Mouse (Mus musculus): Measurements from ENCODE around the gene Cox5a.

The Cox5a gene

DNA sequence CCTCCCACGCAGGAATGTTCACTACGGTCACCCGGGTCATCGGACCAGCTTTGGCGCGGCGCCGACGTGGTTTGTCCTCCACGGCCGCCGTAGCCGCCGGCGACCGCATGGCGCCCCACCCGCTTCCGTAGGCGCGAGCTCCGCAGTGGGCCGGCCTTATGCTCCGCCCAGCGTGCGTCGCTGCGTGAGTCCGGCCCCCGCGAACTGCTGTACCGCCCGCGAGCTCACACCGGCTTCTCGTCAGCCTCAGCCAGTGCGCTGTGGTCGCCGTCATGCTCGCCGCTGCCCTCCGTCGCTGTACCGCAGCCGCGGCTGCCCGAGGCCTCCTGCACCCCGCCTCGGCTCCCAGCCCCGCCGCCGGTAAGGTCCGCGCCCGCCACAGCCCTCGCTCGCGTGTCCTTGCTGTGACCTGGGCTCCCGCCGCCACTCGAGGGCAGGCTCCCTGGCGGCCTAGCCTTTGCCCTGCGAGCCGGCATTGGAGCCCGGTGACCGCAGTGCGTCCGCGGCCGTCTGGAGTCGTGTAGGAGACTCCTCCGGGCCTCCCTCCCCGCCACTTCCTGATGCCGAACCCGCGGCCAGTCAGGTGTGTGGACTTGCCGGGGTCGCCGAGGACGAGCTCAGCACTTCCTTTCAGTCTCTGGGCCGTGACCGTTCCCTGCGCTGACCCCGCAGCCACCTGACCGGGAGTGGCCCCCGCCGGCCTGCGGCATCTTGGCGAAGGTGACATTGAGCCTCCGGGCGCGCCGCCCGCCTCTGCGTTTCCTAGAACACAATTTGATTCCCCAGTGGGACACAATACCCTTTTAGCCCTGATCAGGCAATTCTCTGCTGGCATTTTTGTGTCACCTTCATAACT is at the start of gene Cox5a:
Gene Cox5a (plus strand): TSS at position 219 of the 856 bp plus-strand sequence.
- DNase-seq (ENCODE audit: low spot score in 2 of 2) = peak; percentile 88 to 94

DNA sequence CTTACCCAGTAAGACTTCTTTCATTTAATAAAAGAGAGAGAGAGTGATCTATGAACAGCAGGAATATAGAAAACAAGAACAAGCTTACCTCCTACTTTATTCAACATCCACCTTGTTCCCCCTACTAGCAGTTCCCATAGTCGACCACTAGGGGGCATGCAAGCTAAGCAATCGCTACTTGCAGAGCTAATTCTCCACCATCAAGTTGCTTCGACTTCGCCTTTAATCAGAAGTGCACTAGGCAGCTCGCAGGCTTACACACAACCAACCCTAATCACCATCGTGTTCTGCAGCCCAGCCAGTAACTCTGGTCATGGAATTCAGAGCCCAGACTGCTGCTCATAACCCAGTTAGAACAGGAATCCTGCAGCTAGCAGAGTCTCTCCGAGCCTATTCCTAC is 35.3 kb upstream of the Cox5a start:
- DNase-seq (ENCODE audit: low spot score in 2 of 2) = peak; percentile 67 to 79

DNA sequence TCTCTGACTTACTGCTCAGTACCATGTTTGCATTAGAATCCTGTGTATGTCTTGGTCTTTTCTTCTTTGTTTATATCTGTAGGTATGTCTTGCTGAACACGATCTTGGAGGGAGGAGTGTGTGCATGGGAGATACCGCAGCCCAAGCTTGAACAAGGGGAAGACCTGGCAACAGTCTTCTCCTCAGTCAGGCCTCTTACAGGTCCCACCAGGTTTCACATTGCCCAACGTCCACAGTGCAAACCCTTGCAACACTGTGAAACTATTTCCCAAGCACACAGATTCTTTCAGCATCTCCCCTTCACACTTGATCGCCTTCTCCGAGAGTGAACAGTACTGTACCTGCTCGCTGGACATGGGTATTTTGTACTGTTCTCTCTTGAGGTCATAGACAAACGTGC is 33.3 kb upstream of the Cox5a start:
- DNase-seq (ENCODE audit: low spot score in 2 of 2) = no peak

DNA sequence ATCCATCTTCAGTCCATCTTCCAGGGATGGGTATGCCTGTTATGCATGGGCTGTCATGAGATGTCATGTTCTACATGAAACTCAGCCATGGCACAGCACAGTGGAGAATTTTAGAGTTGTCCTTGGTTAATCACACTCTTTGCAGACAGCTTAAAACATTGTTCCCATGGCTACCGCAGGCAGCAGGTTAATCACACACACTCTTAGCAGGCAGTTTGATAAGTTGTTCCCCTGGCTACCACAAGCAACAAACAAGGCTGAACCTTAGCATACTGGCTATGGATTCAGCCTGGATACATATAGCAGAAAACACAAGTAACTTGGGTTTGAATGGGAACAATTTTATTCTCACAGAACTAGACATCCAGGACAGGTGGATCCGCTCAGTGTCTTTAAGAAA is 27.5 kb upstream of the Cox5a start:
- DNase-seq (ENCODE audit: low spot score in 2 of 2) = no peak

DNA sequence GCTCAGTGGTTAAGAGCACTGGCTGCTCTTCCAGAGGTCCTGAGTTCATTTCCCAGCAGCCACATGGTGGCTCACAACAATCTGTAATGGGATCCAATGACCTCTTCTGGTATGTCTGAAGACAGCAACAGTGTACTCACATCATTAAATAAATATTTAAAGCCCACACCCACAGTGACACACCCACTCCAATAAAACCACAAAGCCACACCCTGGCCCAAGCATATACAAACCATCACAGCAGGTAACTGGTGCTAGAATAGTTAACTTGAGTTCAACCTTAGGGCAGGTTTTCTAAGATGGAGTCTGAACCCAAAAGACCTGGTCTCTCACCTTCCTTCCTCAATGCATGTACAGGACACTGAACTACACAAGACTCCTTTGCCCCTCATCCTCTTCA is 26.1 kb upstream of the Cox5a start:
- no peak for DNase-seq (ENCODE audit: low spot score in 2 of 2)

DNA sequence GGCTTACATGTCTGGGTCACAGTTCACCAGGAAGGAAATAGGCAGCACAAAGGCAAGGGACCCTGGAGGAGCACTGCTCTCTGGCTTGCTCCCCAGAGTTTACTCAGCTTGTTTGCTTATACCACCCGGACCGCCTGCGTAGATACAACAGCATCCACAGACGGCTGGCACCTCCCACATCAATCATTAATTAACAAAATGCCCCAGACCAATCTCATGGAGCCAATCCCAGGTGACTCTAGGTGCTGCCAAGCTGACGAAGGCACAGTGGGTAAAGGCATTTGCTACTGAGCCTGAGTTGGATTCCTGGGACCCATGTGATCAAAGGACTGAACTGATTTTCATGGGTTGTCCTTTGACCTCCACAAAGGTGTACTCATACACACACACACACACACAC is 23.8 kb upstream of the Cox5a start:
- no peak for DNase-seq (ENCODE audit: low spot score in 2 of 2)

DNA sequence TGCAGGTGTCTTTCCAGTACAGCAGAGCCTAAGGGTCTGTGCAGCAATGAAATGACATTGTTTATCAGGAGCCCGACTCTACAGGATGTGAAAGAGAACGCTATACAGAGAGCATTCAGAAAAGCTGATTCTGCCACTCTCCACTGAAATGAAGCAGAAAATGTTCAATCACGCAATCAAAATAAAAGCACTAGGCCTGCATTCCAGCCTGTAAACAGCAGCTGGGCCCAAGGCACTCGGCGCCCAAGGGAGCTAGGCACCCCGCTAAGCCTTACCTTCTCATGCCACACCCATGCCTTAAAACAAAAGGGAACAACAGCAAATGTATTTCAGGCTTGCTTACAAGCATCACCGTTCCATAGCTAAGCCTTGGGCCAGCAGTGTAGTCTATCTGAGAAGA is 22.5 kb upstream of the Cox5a start:
- no peak for DNase-seq (ENCODE audit: low spot score in 2 of 2)

DNA sequence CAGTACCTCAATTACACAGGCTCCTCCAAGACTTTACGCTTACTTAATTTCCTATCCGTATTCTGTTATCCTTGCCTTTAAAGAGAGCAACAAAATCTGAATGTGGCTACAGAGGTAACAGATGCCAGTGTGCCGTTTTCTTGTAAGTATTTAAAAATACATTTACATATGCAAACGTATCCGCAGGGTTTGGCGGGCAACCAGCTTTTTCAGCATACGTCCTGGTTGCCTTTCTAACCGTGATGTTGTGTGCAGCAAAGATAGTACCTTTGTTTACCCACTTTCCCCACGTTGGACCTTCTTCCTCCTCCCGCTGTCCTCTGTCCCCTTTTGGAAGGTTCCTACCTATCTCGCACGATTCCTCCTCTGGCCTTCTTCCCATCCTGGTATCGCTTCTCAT is 19.6 kb upstream of the Cox5a start:
- DNase-seq (ENCODE audit: low spot score in 2 of 2) = no peak

DNA sequence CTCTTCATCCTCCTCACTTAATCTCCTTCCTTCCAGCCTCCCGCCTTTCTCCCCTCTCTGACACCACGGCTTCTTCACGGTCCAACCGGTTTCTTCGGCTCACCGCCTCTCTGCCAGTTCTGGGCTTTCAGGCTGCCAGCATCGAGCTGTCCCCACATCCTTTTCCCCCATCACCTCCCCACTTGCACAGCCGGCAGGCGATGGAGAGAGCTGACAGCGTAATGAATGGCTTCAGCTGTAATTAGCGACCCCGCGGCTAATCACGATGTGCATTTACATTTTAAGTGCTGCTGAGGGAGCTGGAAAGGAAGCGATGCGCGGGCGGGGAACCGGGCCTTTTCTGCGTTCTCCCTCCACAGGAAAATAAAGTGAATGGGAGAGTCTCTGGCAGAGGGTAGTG is 19.2 kb upstream of the Cox5a start:
- DNase-seq (ENCODE audit: low spot score in 2 of 2) = no peak

DNA sequence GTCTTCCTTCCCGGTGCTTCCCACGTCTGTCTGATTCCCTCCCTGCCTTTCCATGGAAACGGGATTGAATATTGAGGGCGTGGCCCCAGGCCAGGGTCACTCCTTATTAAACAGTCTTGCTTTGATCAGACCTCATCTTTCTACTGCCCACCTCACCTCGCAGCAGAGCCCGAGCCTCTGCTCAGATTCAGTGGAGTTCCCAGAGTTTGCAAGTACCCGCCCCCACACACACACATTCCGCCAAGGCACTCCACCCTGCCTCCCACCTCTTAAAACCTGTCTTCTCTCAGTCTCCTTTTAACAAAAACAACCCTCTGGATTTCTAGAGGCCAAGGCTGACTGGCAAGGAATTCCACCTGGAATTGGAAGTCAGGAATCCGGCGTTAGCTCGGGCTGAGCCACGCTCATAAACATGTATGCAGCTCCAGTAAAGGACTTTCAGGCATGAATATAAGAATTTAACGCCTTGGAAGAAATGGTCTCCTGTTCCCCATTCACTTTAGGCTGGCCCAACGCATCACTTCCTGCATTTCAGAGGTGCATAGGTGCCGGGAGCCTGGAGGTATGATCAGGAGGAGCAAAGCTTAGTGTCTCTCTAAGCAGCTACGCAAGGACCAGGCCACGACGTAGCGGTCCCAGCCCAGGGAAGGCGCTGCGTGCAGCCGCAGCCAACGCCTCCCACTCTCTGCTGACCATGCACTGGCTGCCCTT is 18.0 kb upstream of the Cox5a start:
- peak in 1 of 2 experiments; percentile 26 for DNase-seq (ENCODE audit: low spot score in 2 of 2)

DNA sequence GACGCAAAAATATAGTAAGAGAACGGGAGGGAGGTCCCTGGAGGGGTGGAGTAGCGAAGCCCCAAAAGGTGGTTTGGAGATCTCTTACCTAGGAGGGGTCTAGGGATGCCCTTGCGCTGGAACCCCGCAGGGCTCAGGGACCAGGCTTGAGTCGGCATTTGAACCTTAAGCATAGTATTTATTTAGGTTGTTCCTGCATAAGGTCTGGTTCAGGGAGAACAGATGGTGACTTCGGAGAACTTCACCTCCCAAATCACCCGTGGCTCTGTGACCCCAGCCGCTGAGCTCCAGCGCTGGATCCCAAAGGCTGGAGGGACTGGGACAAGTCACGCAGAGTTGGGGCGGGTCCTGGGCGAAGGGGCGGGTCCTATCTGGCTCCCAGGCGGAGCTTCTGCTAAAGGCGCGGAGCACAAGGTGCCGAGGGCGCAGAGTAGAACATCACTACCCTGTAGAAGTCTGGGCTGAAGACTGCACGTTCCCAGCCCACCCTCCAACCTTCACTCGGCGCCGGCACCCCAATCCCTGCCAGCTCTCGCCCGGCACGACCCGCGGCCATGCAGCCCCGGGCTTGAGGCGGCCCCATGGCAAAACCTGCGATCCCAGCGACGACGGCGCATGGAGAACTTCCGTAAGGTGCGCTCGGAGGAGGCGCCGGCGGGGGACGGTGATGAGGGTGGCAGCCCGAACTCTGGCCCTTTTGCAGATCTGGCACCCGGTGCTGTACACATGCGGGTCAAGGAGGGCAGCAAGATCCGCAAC is 17.3 kb upstream of the Cox5a start, which contains the start of gene Rpp25:
Gene Rpp25 (plus strand): TSS at position 405 of the 759 bp plus-strand sequence.
- peak; percentile 62 to 75 for DNase-seq (ENCODE audit: low spot score in 2 of 2)

DNA sequence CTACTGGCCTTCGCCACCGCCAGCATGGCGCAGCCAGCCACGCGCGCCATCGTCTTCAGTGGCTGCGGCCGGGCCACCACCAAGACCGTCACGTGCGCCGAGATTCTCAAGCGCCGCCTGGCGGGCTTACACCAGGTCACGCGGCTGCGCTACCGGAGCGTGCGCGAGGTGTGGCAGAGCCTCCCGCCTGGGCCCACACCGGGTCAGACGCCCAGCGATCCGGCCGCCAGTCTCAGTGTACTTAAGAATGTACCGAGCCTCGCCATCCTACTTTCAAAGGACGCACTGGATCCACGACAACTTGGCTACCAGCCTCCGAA is 16.7 kb upstream of the Cox5a start:
- DNase-seq (ENCODE audit: low spot score in 2 of 2) = peak; percentile 23 to 62

DNA sequence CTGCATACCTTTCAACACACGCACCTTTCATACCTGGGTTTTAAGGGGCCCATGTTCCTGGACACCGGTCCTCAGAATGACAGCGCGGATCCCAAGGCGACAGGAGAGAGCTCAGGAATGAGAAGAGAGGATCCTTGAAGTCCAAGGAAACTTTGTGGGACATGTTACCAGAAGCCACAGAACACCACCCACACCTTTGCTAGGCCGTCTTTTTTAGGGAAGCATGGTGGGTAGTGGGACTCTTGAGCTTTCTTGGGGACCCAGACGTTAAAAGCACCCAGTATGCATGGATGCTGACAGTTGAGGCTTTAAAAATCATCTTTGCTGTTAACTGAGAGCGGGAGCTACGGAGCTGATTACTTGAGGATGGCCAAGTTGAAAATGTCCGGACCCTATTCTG is 16.2 kb upstream of the Cox5a start:
- no peak for DNase-seq (ENCODE audit: low spot score in 2 of 2)

DNA sequence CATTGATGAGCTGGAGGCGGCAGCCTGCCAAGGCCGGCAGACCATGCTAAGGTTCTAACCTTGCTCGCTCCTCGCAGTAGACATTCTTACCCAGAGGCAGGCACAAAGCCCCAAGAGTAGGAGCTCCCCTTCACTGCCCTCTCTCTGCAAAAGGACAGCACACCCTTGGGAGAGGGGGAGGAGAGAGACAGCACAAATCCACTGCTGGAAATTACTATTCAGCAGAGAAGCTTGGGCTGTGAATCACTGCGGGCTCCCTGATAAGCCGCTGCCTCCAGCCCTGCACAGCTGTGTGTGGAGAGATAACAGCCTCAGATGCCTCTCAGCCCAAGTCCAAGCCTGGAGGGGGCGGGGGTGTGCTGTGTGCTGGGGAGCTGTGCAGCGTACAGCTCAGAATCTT is 15.4 kb upstream of the Cox5a start:
- peak; percentile 29 to 49 for DNase-seq (ENCODE audit: low spot score in 2 of 2)

DNA sequence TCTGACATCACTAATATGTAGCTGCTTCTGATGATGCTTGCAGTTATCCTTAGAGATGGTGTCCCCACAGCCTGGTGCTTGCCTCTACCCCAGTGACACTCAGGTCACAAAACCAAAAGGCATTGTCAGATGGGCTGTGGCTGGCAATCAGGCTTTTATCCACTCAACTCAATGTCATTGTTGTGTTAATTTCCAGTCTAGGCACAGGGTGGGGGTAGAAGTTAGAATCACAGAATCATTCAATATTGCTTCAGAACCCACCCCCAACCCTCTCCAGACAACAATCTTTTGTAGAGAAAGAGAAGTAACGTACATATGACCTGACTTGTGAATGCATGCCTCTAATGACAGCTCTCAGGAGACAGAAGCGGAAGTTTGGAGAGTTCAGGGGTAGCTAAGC is 10.5 kb upstream of the Cox5a start:
- DNase-seq (ENCODE audit: low spot score in 2 of 2) = no peak

DNA sequence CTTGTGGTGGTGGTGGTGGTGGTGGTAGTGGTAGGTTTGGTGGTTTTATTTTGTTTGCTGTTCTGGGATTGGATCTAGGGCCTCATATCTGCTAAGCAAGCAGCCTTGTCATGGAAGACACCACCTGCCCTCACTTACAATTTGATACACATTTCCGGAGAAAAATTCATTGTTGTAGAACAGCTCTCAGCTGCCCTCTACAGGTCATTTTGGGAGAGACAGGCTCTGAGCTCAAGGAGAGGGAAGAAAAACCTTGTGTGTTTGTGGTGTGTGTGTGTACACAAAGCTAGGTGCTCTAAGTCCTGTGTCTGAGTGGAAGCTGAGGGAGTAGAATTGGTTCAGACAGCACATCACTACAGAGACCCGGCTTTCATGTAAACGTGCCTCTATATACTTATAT is 4.0 kb upstream of the Cox5a start:
- peak; percentile 35 to 56 for DNase-seq (ENCODE audit: low spot score in 2 of 2)

DNA sequence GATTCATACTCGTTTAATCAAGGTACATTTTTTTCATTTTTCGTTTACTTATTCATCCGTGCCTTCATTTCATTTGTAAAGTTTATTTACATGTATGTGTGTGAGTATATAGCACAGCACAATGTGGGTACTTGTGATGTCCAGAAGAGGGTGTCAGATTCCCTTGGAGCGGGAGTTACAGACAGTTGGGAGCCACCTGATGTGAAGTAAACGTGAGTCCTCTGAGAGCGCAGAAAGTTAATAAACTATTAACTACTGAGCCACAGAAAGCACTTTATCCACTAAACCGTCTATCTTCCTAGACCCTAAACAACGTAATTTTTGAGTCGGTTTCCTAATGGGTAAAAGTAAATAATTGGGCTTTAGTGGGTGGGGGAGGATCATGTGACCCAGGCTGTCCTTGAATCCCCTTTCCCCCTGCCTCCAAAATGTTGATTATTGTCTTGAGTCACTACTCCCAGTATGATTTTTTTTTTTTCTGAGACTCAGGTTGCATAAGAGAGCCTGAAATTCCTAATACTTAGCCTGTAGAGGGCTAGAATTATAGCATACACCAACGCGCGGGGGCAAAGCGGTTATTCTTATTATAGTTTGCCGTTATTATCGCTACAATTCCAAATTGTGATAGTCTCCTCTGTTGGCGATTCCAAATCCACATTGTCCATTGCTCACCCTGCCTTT is 559 bp upstream of the Cox5a start:
- no peak for DNase-seq (ENCODE audit: low spot score in 2 of 2)

DNA sequence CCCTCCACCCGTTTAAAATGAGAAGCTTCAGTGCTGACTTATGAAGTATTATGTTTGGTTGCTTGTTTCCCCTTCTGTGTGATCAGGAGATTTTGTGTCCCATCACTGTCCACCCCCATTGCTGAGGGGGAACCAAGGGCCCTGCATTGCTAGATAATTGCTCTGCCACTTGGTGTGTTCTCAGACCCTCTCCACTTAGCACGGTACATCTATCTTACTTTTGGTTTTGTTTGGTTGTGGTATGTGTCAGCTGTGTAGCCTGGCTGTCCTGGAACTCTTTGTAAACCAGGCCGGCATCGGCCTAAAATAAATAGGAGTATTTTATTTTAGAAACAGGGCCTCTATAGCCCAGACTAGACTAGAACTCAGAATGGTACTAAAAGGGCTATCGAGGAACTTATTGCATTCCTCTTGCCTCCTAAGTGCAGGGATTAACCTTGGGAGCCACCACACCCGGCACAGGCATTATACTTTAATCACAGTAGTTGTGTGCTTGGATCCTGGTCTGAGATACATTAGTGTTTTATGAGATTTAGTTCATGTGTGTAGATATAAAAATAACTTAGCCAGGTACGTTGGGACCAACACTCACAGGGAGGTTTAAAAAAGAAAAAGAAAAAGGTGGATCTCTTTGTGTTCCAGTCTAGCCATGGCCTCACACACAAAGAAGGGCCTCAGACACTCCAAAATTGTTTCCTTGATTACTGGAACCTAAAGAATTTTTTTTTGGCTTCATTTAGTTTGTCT is 1.2 kb downstream of the Cox5a start:
- DNase-seq (ENCODE audit: low spot score in 2 of 2) = no peak

DNA sequence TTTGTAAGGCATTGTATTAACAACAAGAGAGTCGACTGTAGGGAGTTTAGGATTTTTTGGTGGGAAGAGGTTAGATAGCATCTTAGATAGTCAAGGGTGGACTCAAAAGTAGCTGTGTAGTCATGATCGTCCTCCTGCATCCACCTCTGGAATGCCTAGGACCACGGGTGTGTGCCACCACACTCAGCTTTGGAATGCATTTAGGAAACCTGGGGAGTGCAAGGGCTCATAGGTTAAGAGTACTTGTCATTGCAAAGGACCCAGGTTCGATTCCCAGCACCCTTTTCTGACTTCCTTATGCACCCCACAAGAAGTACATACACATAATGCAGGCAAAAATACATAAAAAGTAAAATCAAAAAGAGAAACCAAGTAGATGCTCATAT is 1.8 kb downstream of the Cox5a start:
- no peak for DNase-seq (ENCODE audit: low spot score in 2 of 2)

DNA sequence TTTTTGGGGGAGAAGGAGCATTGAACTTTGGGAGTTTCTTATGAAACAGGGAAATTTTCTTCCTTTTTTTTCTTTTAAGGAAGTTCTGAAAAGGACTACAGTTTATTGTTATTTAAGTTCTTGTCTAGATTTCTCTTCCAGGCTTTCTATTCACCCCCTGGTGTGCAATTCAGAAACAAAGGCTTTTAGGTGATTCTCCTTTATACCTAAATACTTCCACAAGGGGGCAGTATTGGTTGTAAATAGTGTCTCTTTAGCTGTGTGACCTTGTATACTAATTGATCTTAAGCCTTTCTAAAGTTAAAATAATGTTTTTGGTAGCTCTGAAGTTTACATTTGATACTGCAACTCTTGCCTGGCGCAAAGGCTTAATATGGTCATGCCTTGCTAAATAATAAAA is 2.7 kb downstream of the Cox5a start:
- DNase-seq (ENCODE audit: low spot score in 2 of 2) = no peak

DNA sequence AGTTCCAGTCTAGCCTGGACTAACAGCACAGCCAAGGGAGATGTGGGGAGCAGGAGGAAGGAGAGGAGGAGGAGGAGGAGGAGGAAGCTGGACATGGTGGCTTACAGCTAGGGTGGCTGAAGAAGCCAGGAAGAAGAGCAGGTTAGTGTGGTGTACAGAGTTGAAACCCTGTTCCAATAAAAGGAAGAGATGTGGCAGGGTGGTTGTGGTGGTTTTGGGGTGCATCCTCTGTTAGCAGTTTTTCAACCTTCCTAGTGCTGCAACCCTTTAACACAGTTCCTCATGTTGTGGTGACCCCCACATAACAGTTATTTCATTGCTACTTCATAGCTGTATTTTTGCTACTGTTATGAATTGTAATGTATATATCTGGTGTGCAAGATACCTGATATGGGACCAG is 3.4 kb downstream of the Cox5a start:
- no peak for DNase-seq (ENCODE audit: low spot score in 2 of 2)

Data from urinary bladder, postnatal 36 days (tissue).